Mouse (Mus musculus) MEL (cell line): ENCODE data around the gene Pkd1l1.

Experiments
- CTCF ChIP-seq, 3 experiments: IDR thresholded peaks in 2 of 3; conservative IDR thresholded peaks in 1 of 3; 2 replicates each; pipeline ENCODE4 v1.5.1; 2011 to 2012; ENCODE audit warnings: low read length in 3 of 3, low read depth in 2 of 3, mild to moderate bottlenecking in 2 of 3, improper control_type of control experiment in 1 of 3, inconsistent platforms in 1 of 3, mixed read lengths in 1 of 3, moderate library complexity in 1 of 3; ENCODE audit not compliant: control insufficient read depth in 1 of 3, insufficient read depth in 1 of 3, poor library complexity in 1 of 3, severe bottlenecking in 1 of 3
- ELF1 ChIP-seq: IDR thresholded peaks from 2 replicates; pipeline ENCODE4 v1.6.1; 2014; ENCODE audit warnings: low read depth, mild to moderate bottlenecking, inconsistent platforms, low read length, improper control_type of control experiment, moderate library complexity
- KAT2A ChIP-seq: conservative IDR thresholded peaks from 2 replicates; pipeline ENCODE4 v1.6.1; 2012; ENCODE audit warnings: low read depth, low read length, improper control_type of control experiment, inconsistent platforms
- POLR2A ChIP-seq, 2 experiments: IDR thresholded peaks; 2 replicates each; pipeline ENCODE4 v1.6.1; 2011 to 2012; ENCODE audit warnings: low read length in 2 of 2, mild to moderate bottlenecking in 2 of 2, control low read depth in 1 of 2, improper control_type of control experiment in 1 of 2, low read depth in 1 of 2, moderate library complexity in 1 of 2; ENCODE audit not compliant: control insufficient read depth in 1 of 2, insufficient read depth in 1 of 2, poor library complexity in 1 of 2

DNA sequence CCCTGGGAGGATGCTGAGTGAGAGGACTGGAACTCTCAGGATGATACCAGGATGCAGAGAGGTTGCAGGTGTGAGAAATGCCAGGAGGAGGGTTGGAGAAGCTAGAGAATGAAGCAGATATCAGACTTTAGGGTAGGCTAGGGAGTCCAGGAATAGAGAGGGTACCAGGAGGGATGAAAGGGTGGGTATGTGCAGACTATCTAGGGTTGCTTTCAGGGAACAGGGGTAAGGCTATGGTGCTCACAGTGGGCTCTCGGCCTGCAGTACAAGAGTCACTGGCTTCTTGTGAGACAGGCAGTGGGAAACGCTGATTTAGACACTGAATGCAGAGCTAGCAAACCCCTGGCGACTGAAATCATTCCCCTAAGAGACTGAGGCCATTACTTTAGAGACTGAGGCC, at the start of gene Pkd1l1:
- TF ChIP-seq CTCF (IDR thresholded peaks at IDR 0.05 in 2 of 3, conservative IDR thresholded peaks at IDR 0.05 in 1 of 3; ENCODE audit: control insufficient read depth in 1 of 3, insufficient read depth in 1 of 3, low read depth in 2 of 3, low read length in 3 of 3, poor library complexity in 1 of 3, severe bottlenecking in 1 of 3) = no peak
- TF ChIP-seq ELF1 = no peak
- TF ChIP-seq POLR2A (IDR thresholded peaks at IDR 0.05; ENCODE audit: control insufficient read depth in 1 of 2, insufficient read depth in 1 of 2, low read depth in 1 of 2, low read length in 2 of 2, poor library complexity in 1 of 2) = no peak
- TF ChIP-seq KAT2A = no peak
